Mouse (Mus musculus): Measurements from ENCODE around the gene Cebpb. TPM values are rescaled to one million over a fixed set of nuclear protein-coding genes. Genes with fewer than 3 reads are reported as not detected.

Cebpb gene
- total and polyA plus RNA-seq, 3 experiments = 9.9 to 10.7 TPM; not detected in 1

GRCm38 (mm10) chr2:167723589-167724206 lies 35.0 kb downstream of the Cebpb start:
- Histone ChIP-seq H3K27ac (ENCODE audit: control insufficient read depth, low read depth, low read length) (no peak overlapping the region), H3K9me3 (replicated peaks; ENCODE audit: insufficient read depth, low read length) (no peaks in the 10 kb centered on the region), H3K79me2 (ENCODE audit: control insufficient read depth, insufficient read depth, low read length, poor library complexity) (no peaks in the 10 kb centered on the region), H3K4me3 (ENCODE audit: control insufficient read depth in 1 of 2, insufficient read depth in 1 of 2, low read depth in 2 of 2, low read length in 2 of 2) (no peak overlapping the region), H3K4me1 (ENCODE audit: control insufficient read depth in 1 of 2, insufficient read depth in 2 of 2, low read length in 2 of 2) (peaks cover 0 to 9% of the 10 kb centered on the region in 2 experiments; a peak in 1 of 4 replicates), H3K27me3 (ENCODE audit: control insufficient read depth in 1 of 2, insufficient read depth in 2 of 2, low read length in 2 of 2) (peaks cover 7 to 12% of the 10 kb centered on the region in 2 experiments), H3K36me3 (ENCODE audit: control insufficient read depth in 1 of 2, insufficient read depth in 2 of 2, low read length in 2 of 2) (no peaks in the 10 kb centered on the region), H3K9ac (ENCODE audit: control insufficient read depth, low read depth, low read length, poor library complexity, severe bottlenecking) (no peak overlapping the region)
- peak; percentile 26 for DNase-seq (ENCODE audit: low read depth, low spot score)
- 0 out of 2 replicates have a peak, but pooled peaks have one; percentile 31 for TF ChIP-seq MYC (IDR thresholded peaks at IDR 0.05; ENCODE audit: low read depth, low read length)
- no peak for TF ChIP-seq NRF1 (IDR thresholded peaks at IDR 0.05; ENCODE audit: insufficient read depth, low read depth, low read length, poor library complexity, severe bottlenecking)
- TF ChIP-seq RCOR1 (IDR thresholded peaks at IDR 0.05; ENCODE audit: low read depth, low read length) = no peak
- TF ChIP-seq BHLHE40 (IDR thresholded peaks at IDR 0.05; ENCODE audit: borderline replicate concordance, low read depth, low read length) = peak; percentile 93
- no peak for TF ChIP-seq ELF1 (IDR thresholded peaks at IDR 0.05; ENCODE audit: low read depth, low read length)
- no peak for TF ChIP-seq HCFC1 (IDR thresholded peaks at IDR 0.05; ENCODE audit: low read depth, low read length)
- no peak for TF ChIP-seq KAT2A (conservative IDR thresholded peaks at IDR 0.05; ENCODE audit: low read depth, low read length)
- TF ChIP-seq POLR2AphosphoS2 (IDR thresholded peaks at IDR 0.05; ENCODE audit: low read length) = no peak
- peak; percentile 46; the same call in 1 of the 2 replicates for TF ChIP-seq USF1 (IDR thresholded peaks at IDR 0.05; ENCODE audit: low read depth, low read length)
- TF ChIP-seq MAX (IDR thresholded peaks at IDR 0.05; ENCODE audit: low read length) = peak; percentile 46; the same call in 1 of the 2 replicates
- TF ChIP-seq SIN3A (IDR thresholded peaks at IDR 0.05; ENCODE audit: low read length) = no peak
- no peak for TF ChIP-seq E2F4 (IDR thresholded peaks at IDR 0.05; ENCODE audit: borderline replicate concordance, low read depth, low read length)
- no peak for TF ChIP-seq ETS1 (IDR thresholded peaks at IDR 0.05; ENCODE audit: low read depth, low read length)
- no peak for TF ChIP-seq POLR2AphosphoS5 (IDR thresholded peaks at IDR 0.05; ENCODE audit: borderline replicate concordance, low read depth, low read length)
- TF ChIP-seq MEF2A (IDR thresholded peaks at IDR 0.05; ENCODE audit: extremely low read depth, insufficient replicate concordance, low read depth, low read length, poor library complexity, severe bottlenecking) = no peak
- no peak for TF ChIP-seq NELFE (IDR thresholded peaks at IDR 0.05; ENCODE audit: low read depth, low read length)
- no peak; the same call in 1 of the 2 replicates for TF ChIP-seq TAL1 (IDR thresholded peaks at IDR 0.05; ENCODE audit: low read length)
- TF ChIP-seq EP300 (IDR thresholded peaks at IDR 0.05; ENCODE audit: low read depth in 1 of 2, low read length in 2 of 2) = no peak
- TF ChIP-seq ZC3H11A (IDR thresholded peaks at IDR 0.05; ENCODE audit: low read depth, low read length) = no peak
- TF ChIP-seq MAZ (IDR thresholded peaks at IDR 0.05; ENCODE audit: low read depth, low read length) = no peak
- TF ChIP-seq UBTF (IDR thresholded peaks at IDR 0.05; ENCODE audit: borderline replicate concordance, insufficient read depth, low read depth, low read length) = no peak
- no peak for TF ChIP-seq JUND (IDR thresholded peaks at IDR 0.05; ENCODE audit: low read depth, low read length)
- TF ChIP-seq CHD2 (IDR thresholded peaks at IDR 0.05; ENCODE audit: low read length) = no peak
- 0 out of 6 replicates have a peak, but pooled peaks of 1 of the 3 experiments have one; percentile 3 for TF ChIP-seq CTCF (IDR thresholded peaks at IDR 0.05 in 2 of 3, conservative IDR thresholded peaks at IDR 0.05 in 1 of 3; ENCODE audit: control insufficient read depth in 1 of 3, insufficient read depth in 1 of 3, low read depth in 2 of 3, low read length in 3 of 3, poor library complexity in 1 of 3, severe bottlenecking in 1 of 3)
- no peak for TF ChIP-seq GABPA (IDR thresholded peaks at IDR 0.05; ENCODE audit: low read depth, low read length)
- TF ChIP-seq MYB (IDR thresholded peaks at IDR 0.05; ENCODE audit: low read depth, low read length) = no peak
- TF ChIP-seq USF2 (IDR thresholded peaks at IDR 0.05; ENCODE audit: borderline replicate concordance in 1 of 2, insufficient read depth in 1 of 2, low read depth in 1 of 2, low read length in 2 of 2) = no peak
- no peak for TF ChIP-seq ZKSCAN1 (IDR thresholded peaks at IDR 0.05; ENCODE audit: low read depth, low read length)
- no peak for TF ChIP-seq ZMIZ1 (IDR thresholded peaks at IDR 0.05; ENCODE audit: low read depth, low read length)
- no peak for TF ChIP-seq TCF12 (IDR thresholded peaks at IDR 0.05; ENCODE audit: low read depth, low read length)
- TF ChIP-seq POLR2A (IDR thresholded peaks at IDR 0.05; ENCODE audit: control insufficient read depth in 1 of 2, insufficient read depth in 1 of 2, low read depth in 1 of 2, low read length in 2 of 2, poor library complexity in 1 of 2) = no peak
- no peak for TF ChIP-seq TBP (IDR thresholded peaks at IDR 0.05; ENCODE audit: low read depth, low read length)
- no peak for TF ChIP-seq RAD21 (IDR thresholded peaks at IDR 0.05; ENCODE audit: low read depth, low read length)
- TF ChIP-seq GATA1 (IDR thresholded peaks at IDR 0.05; ENCODE audit: low read depth, low read length) = no peak
- no peak for TF ChIP-seq CHD1 (IDR thresholded peaks at IDR 0.05; ENCODE audit: low read depth, low read length)
- peak; percentile 37; the same call in 1 of the 2 replicates for TF ChIP-seq MXI1 (IDR thresholded peaks at IDR 0.05; ENCODE audit: low read depth, low read length)
- no peak for TF ChIP-seq SMC3 (IDR thresholded peaks at IDR 0.05; ENCODE audit: low read depth, low read length)

All from MEL (cell line).